Mouse (Mus musculus): ENCODE results near the gene Dock10. TPM values are rescaled to one million over a fixed set of nuclear protein-coding genes. Genes with fewer than 3 reads are reported as not detected.

The Dock10 gene
- polyA plus RNA-seq, 1 experiment from 2014 or later = 5.2 TPM

DNA sequence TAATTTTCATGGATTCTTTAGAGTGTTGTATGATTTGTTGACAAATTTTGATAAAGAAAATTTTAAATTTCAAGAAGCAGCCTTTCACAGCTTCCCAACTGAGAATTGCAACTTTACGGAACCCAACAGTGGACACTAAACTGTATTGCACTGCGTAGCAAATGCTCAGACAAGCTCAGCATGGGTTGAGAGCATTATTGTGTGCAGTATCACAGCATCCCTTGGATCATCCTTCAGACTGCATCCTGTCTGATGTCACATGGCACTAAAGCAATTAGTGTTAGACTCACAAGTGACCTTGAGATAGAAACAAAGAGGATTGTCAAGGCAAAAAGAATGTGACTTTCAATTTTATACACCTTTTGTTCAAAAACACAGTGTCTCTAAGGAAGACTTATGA is 37.1 kb downstream of the Dock10 start:
- no peak for ATAC-seq (ENCODE audit: low FRiP score, low read depth)
- H3K4me1 ChIP-seq = no peaks in the 10 kb centered on the region
- no peak overlapping the region for H3K4me2 ChIP-seq (replicated peaks)
- no peaks in the 10 kb centered on the region for H3K27me3 ChIP-seq (replicated peaks)
- 76% methylated on average over 2 of the region's 2 CpGs for WGBS
- no peaks in the 10 kb centered on the region for H3K36me3 ChIP-seq
- H3K9ac ChIP-seq = no peak overlapping the region
- H3K9me3 ChIP-seq = no peaks in the 10 kb centered on the region
- H3K27ac ChIP-seq = no peak overlapping the region
- H3K4me3 ChIP-seq = no peak overlapping the region

DNA sequence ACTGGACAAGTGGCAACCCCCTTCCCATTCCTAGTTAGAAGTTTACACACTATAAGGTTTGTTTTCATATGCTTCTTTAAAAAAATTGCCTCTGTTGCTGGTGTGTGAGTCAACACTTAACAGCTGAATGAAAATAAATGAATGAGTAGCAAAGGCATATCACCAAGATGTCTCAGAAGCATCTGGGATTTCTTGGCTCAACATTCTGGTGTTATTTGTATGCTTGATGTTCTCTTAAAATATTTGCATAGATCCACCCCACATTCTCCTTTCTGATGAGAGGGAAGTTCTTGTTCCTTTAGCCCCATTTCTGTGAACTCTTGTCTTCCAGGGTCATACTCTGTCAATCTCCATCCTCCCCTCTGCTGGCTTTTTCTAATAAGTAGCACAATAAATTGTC is 38.2 kb downstream of the Dock10 start:
- ATAC-seq (ENCODE audit: low FRiP score, low read depth) = no peak
- Histone ChIP-seq H3K27me3 (replicated peaks) (no peaks in the 10 kb centered on the region), H3K36me3 (no peaks in the 10 kb centered on the region), H3K4me3 (no peak overlapping the region), H3K4me1 (no peaks in the 10 kb centered on the region), H3K27ac (no peak overlapping the region), H3K9me3 (no peaks in the 10 kb centered on the region), H3K4me2 (replicated peaks) (no peak overlapping the region), H3K9ac (no peak overlapping the region)

- no peak for ATAC-seq (ENCODE audit: low FRiP score, low read depth)
- Histone ChIP-seq H3K9ac (no peak overlapping the region), H3K4me1 (no peaks in the 10 kb centered on the region), H3K36me3 (no peaks in the 10 kb centered on the region), H3K4me3 (no peak overlapping the region), H3K9me3 (no peaks in the 10 kb centered on the region), H3K4me2 (replicated peaks) (no peak overlapping the region), H3K27ac (no peak overlapping the region), H3K27me3 (replicated peaks) (no peaks in the 10 kb centered on the region)
- WGBS = 86% methylated on average over 6 of the region's 6 CpGs
Observed at GRCm38 (mm10) chr1:80719436-80719835, 38.9 kb downstream of the Dock10 start.

- no peaks in the 10 kb centered on the region for H3K27me3 ChIP-seq (replicated peaks)
- no peak overlapping the region for H3K4me2 ChIP-seq (replicated peaks)
- H3K9ac ChIP-seq = no peak overlapping the region
- no peak overlapping the region for H3K27ac ChIP-seq
- H3K4me1 ChIP-seq = no peaks in the 10 kb centered on the region
- no peak for ATAC-seq (ENCODE audit: low FRiP score, low read depth)
- no peak overlapping the region for H3K4me3 ChIP-seq
- no peaks in the 10 kb centered on the region for H3K9me3 ChIP-seq
- 96% methylated on average over 1 of the region's 1 CpGs for WGBS
- no peaks in the 10 kb centered on the region for H3K36me3 ChIP-seq
Observed at GRCm38 (mm10) chr1:80718666-80719065, 39.7 kb downstream of the Dock10 start.

GRCm38 (mm10) chr1:80715917-80716316 is 42.4 kb downstream of the Dock10 start:
- no peak overlapping the region for H3K27ac ChIP-seq
- H3K27me3 ChIP-seq (replicated peaks) = no peaks in the 10 kb centered on the region
- H3K9me3 ChIP-seq = no peaks in the 10 kb centered on the region
- H3K36me3 ChIP-seq = no peaks in the 10 kb centered on the region
- no peak overlapping the region for H3K4me3 ChIP-seq
- no peak overlapping the region for H3K4me2 ChIP-seq (replicated peaks)
- H3K4me1 ChIP-seq = no peaks in the 10 kb centered on the region
- WGBS = 83% methylated on average over 3 of the region's 3 CpGs
- no peak overlapping the region for H3K9ac ChIP-seq
- ATAC-seq (ENCODE audit: low FRiP score, low read depth) = no peak

DNA sequence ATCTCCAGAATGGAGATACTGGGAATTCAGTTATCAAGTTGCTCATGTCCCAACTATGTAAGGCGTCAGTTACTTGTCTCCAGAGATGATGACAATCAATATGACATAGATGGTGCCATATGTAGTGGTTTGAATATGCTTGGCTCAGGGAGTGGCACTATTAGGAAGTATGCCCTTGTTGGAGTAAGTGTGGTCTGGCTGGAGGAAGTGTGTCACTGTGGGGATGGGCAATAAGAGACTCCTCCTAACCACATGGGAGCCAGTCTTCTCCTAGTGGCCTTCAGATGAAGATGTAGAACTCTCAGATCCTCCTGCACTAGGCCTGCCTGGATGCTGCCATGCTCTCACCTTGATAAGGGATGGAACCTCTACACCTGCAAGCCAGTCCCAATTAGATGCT is 44.4 kb downstream of the Dock10 start:
- ATAC-seq (ENCODE audit: low FRiP score, low read depth) = no peak
- no peak overlapping the region for H3K27ac ChIP-seq
- no peaks in the 10 kb centered on the region for H3K9me3 ChIP-seq

DNA sequence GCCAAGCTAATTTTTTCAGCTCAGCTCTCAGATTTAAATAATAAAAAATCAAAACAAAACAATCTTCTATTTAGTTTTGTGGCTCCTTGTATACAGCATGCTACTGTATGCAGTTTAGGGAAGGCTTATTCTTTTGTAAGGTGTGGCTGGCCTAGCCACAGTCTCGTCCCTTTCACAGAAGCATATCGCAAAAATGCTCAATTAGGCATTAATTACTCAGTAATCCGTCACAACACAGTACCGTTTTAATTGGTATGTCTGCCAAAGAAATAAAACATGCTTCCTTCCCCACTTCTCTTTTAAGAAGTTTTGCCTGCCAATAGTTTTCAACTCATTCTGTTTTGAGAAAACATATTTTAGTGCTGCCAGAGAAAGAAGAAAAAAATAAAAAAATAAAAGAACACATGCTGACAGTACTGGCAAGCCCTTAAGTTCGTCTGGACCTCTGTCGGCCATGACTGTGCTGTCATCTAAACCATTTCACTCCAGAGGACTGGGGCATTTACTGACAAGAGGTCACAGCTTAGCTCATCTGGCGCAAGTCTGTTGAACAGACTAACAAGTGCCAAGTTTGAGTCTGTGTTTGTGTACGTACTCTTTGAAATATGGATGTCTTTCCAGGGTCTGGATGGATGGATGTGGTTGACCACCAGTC is 47.6 kb downstream of the Dock10 start:
- no peak overlapping the region for H3K4me3 ChIP-seq
- H3K27me3 ChIP-seq (replicated peaks) = no peaks in the 10 kb centered on the region
- H3K36me3 ChIP-seq = no peaks in the 10 kb centered on the region
- no peaks in the 10 kb centered on the region for H3K4me1 ChIP-seq
- no peak for ATAC-seq (ENCODE audit: low FRiP score, low read depth)
- no peak overlapping the region for H3K27ac ChIP-seq
- H3K4me2 ChIP-seq (replicated peaks) = no peak overlapping the region
- WGBS = 72% methylated on average over 8 of the region's 8 CpGs
- no peaks in the 10 kb centered on the region for H3K9me3 ChIP-seq
- H3K9ac ChIP-seq = no peak overlapping the region

More for the DNA sequence above, 44.4 kb downstream of the Dock10 start:
- H3K9ac ChIP-seq = no peak overlapping the region
- no peak overlapping the region for H3K4me2 ChIP-seq (replicated peaks)
- H3K27me3 ChIP-seq (replicated peaks) = no peaks in the 10 kb centered on the region
- WGBS = 98% methylated on average over 1 of the region's 1 CpGs
- H3K4me1 ChIP-seq = no peaks in the 10 kb centered on the region
- no peak overlapping the region for H3K4me3 ChIP-seq
- H3K36me3 ChIP-seq = no peaks in the 10 kb centered on the region

- Histone ChIP-seq H3K4me2 (replicated peaks) (no peak overlapping the region), H3K9me3 (no peaks in the 10 kb centered on the region), H3K4me1 (no peaks in the 10 kb centered on the region), H3K4me3 (no peak overlapping the region), H3K36me3 (no peaks in the 10 kb centered on the region), H3K27ac (no peak overlapping the region), H3K27me3 (replicated peaks) (no peaks in the 10 kb centered on the region), H3K9ac (no peak overlapping the region)
- WGBS = 74% methylated on average over 5 of the region's 5 CpGs
- ATAC-seq (ENCODE audit: low FRiP score, low read depth) = no peak
Observed at GRCm38 (mm10) chr1:80710097-80710541, 48.2 kb downstream of the Dock10 start.

DNA sequence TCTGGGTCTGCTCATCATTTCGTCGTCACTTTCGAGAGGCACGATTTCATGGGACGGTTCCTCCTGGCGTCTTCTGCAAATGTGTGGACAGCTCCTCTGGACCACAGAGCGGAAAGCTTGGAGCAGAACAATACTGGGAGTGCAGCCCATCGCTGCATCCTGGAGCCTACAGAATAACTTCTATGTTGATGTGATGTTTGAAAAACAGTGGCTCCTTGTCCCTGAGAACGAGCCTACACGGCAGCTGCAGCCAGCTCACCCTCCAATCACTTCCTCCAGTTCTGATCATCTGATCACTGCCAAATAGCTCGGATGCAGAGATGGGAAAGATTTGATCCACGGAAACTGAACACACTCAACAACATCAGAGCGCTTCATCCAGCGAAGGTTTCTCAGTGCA is 49.0 kb downstream of the Dock10 start:
- Histone ChIP-seq H3K4me3 (no peak overlapping the region), H3K4me1 (no peaks in the 10 kb centered on the region), H3K27ac (no peak overlapping the region), H3K27me3 (replicated peaks) (no peaks in the 10 kb centered on the region), H3K36me3 (no peaks in the 10 kb centered on the region), H3K9ac (no peak overlapping the region), H3K9me3 (no peaks in the 10 kb centered on the region), H3K4me2 (replicated peaks) (no peak overlapping the region)
- 83% methylated on average over 14 of the region's 14 CpGs for WGBS
- ATAC-seq (ENCODE audit: low FRiP score, low read depth) = no peak

- Histone ChIP-seq H3K4me2 (replicated peaks) (no peak overlapping the region), H3K27me3 (replicated peaks) (no peaks in the 10 kb centered on the region), H3K9me3 (no peaks in the 10 kb centered on the region), H3K36me3 (no peaks in the 10 kb centered on the region), H3K9ac (no peak overlapping the region), H3K4me1 (no peaks in the 10 kb centered on the region), H3K27ac (no peak overlapping the region), H3K4me3 (no peak overlapping the region)
- ATAC-seq (ENCODE audit: low FRiP score, low read depth) = no peak
- WGBS = 89% methylated on average over 1 of the region's 1 CpGs
Observed at GRCm38 (mm10) chr1:80703279-80703678, 55.0 kb downstream of the Dock10 start.

DNA sequence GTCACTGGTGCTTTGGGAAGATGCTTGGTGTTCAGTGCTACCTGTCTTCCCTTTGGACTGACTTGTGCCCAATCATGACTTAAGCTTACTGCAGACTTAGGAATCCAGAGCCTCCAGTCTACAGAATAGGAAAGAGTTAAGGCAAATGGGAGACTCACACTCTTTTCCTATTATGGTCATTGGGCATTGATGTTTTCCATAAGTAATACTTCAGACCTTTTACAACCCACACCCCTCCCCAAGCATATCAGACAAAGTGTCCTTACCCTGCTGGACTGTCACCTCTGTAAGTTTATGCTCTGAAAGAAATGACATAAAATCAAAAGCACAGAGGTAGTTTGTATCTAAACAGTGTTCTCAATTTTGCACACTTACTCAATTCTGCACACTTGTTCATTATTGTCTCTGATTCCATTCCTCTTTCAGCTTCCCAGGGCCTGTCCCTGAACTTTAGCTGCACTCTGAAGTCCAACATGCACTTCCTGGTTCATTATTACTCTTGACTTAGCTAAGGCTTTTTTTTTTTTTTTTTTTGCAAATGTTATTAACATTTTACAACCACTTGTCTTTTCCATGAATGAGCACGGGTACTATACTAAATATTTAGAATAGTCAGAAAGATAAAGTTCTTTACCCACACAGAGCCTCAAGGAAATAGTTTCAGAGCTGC is 82.2 kb downstream of the Dock10 start:
- H3K9ac ChIP-seq = no peak overlapping the region
- WGBS = 55% methylated on average over 1 of the region's 1 CpGs

GRCm38 (mm10) chr1:80671730-80672129 is 86.6 kb downstream of the Dock10 start:
- ATAC-seq (ENCODE audit: low FRiP score, low read depth) = no peak
- Histone ChIP-seq H3K27ac (no peak overlapping the region), H3K9me3 (no peaks in the 10 kb centered on the region), H3K4me2 (replicated peaks) (no peak overlapping the region), H3K4me1 (no peaks in the 10 kb centered on the region), H3K36me3 (no peaks in the 10 kb centered on the region), H3K27me3 (replicated peaks) (no peaks in the 10 kb centered on the region), H3K4me3 (no peak overlapping the region), H3K9ac (no peak overlapping the region)
- 91% methylated on average over 3 of the region's 3 CpGs for WGBS

More for the DNA sequence above, 82.2 kb downstream of the Dock10 start:
- Histone ChIP-seq H3K4me3 (no peak overlapping the region), H3K9me3 (no peaks in the 10 kb centered on the region), H3K4me1 (no peaks in the 10 kb centered on the region), H3K27me3 (replicated peaks) (no peaks in the 10 kb centered on the region), H3K4me2 (replicated peaks) (no peak overlapping the region), H3K27ac (no peak overlapping the region), H3K36me3 (no peaks in the 10 kb centered on the region)
- ATAC-seq (ENCODE audit: low FRiP score, low read depth) = no peak

DNA sequence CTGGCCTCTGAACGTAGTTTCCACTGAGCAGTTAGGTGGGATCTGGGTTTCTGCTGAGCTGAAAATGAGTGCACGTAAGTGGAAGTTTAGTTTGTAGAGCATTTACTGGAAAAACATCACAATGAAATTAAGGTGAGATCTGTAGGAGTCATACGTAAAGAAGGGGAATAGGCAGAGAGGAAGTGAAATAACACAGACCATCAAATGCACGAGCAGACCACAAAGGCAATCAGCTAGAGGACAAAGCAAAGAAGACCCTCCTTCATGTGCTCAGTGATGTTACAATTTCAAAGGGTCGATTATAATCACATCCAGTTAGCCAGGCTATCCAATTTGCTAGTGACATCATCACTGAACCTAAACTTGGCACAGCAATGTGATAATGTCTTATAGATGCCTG is 87.3 kb downstream of the Dock10 start:
- H3K4me1 ChIP-seq = no peaks in the 10 kb centered on the region
- no peak for ATAC-seq (ENCODE audit: low FRiP score, low read depth)
- no peak overlapping the region for H3K9ac ChIP-seq
- H3K36me3 ChIP-seq = no peaks in the 10 kb centered on the region
- H3K9me3 ChIP-seq = no peaks in the 10 kb centered on the region
- H3K4me3 ChIP-seq = no peak overlapping the region
- H3K4me2 ChIP-seq (replicated peaks) = no peak overlapping the region
- H3K27me3 ChIP-seq (replicated peaks) = no peaks in the 10 kb centered on the region
- H3K27ac ChIP-seq = no peak overlapping the region
- 83% methylated on average over 5 of the region's 5 CpGs for WGBS

Measured in neural tube, embryonic 12.5 days (tissue).